Mouse (Mus musculus) lung, embryonic 14.5 days (tissue): ENCODE results near the gene Tnnc1. TPM values are rescaled to one million over a fixed set of nuclear protein-coding genes. Genes with fewer than 3 reads are reported as not detected.

Experiments
- ATAC-seq: fragments of 200-750 bp; cut with Nextera tagmentation; 2 replicates; pipeline ENCODE4 v1.8.0; 2017; ENCODE audit warnings: mild to moderate bottlenecking, moderate TSS enrichment, moderate library complexity; ENCODE audit not compliant: insufficient read depth
- DNase-seq: peaks from one replicate; pipeline ENCODE4 v3.0.0-alpha.2; 2015
- H3K27ac ChIP-seq: fragments of 300-500 bp; sonication (generic); 2 replicates; pipeline ENCODE4 v1.5.1; 2014; ENCODE audit warnings: low read depth, mild to moderate bottlenecking, moderate library complexity
- H3K27me3 ChIP-seq: fragments of 300-500 bp; sonication (generic); 2 replicates; pipeline ENCODE4 v1.6.1; 2014; ENCODE audit warnings: low read length, control low read depth; ENCODE audit not compliant: insufficient read depth
- H3K36me3 ChIP-seq: fragments of 300-500 bp; sonication (generic); 2 replicates; pipeline ENCODE4 v1.6.1; 2014; ENCODE audit warnings: control low read depth; ENCODE audit not compliant: insufficient read depth
- H3K4me1 ChIP-seq: fragments of 300-500 bp; sonication (generic); 2 replicates; pipeline ENCODE4 v1.6.1; 2014; ENCODE audit warnings: antibody characterized with exemption, control low read depth; ENCODE audit not compliant: insufficient read depth
- H3K4me2 ChIP-seq: fragments of 300-500 bp; sonication (generic); 2 replicates; pipeline ENCODE4 v1.6.1; 2014; ENCODE audit warnings: mild to moderate bottlenecking
- H3K4me3 ChIP-seq: fragments of 300-500 bp; sonication (generic); 2 replicates; pipeline ENCODE4 v1.5.1; 2014; ENCODE audit warnings: low read depth, low read length
- H3K9ac ChIP-seq: fragments of 300-500 bp; sonication (generic); 2 replicates; pipeline ENCODE4 v1.6.1; 2014
- H3K9me3 ChIP-seq: fragments of 300-500 bp; sonication (generic); 2 replicates; pipeline ENCODE4 v1.6.1; 2016; ENCODE audit warnings: low read depth, low read length, control low read depth
- CTCF ChIP-seq: IDR thresholded peaks from 2 replicates; pipeline ENCODE4 v1.5.1; 2016; ENCODE audit warnings: antibody characterized with exemption, low read depth
- WGBS: fragments of 180-500 bp; shearing (Covaris S2); extraction: QIAGEN DNeasy Blood & Tissue Kit; methylation state at CpG from one replicate; pipeline ENCODE4 v1.1.7; 2014; 5-methylcytosine and 5-hydroxymethylcytosine counted together
- polyA plus RNA-seq: library from polyadenylated mRNA; unstranded; fragments of >200 nt; fragmentation: Nextera tagmentation; extraction: Ambion mirVana; gene quantifications from 2 replicates; pipeline ENCODE4 v1.2.1, GENCODE M21; 2014

Tnnc1 gene
- polyA plus RNA-seq, 1 experiment from 2014 or later, result 5.1 TPM

- WGBS, result 58% methylated on average over 8 of the region's 8 CpGs
- Histone ChIP-seq H3K36me3 (no peaks in the 10 kb centered on the region), H3K9ac (no peak overlapping the region), H3K9me3 (no peaks in the 10 kb centered on the region), H3K27ac (no peak overlapping the region), H3K4me1 (peaks cover 3% of the 10 kb centered on the region; the same call in 1 of the 2 replicates), H3K27me3 (no peaks in the 10 kb centered on the region), H3K4me2 (no peak overlapping the region), H3K4me3 (no peak overlapping the region)
- DNase-seq (no peak), ATAC-seq (no peak)
- TF ChIP-seq CTCF, result no peak
Measured at GRCm38 (mm10) chr14:31230442-31230841, 22.3 kb downstream of the Tnnc1 start.

GRCm38 (mm10) chr14:31232404-31233069 is 24.4 kb downstream of the Tnnc1 start:
- H3K9me3 ChIP-seq, result no peaks in the 10 kb centered on the region
- H3K27me3 ChIP-seq, result no peaks in the 10 kb centered on the region
- no peaks in the 10 kb centered on the region for H3K36me3 ChIP-seq
- WGBS, result 74% methylated on average over 13 of the region's 13 CpGs
- H3K4me3 ChIP-seq, result no peak overlapping the region
- no peak for DNase-seq
- no peak for TF ChIP-seq CTCF
- peaks cover under 1% of the 10 kb centered on the region; the same call in 1 of the 2 replicates for H3K4me1 ChIP-seq
- no peak overlapping the region for H3K4me2 ChIP-seq
- ATAC-seq, result no peak; the same call in 1 of the 2 replicates
- no peak overlapping the region; the same call in 1 of the 2 replicates for H3K27ac ChIP-seq
- no peak overlapping the region for H3K9ac ChIP-seq

GRCm38 (mm10) chr14:31233070-31233995 is 25.2 kb downstream of the Tnnc1 start:
- peak overlapping the region; percentile 36; the same call in 1 of the 2 replicates for H3K27ac ChIP-seq
- no peak for TF ChIP-seq CTCF
- DNase-seq, result peak; percentile 57

GRCm38 (mm10) chr14:31233996-31234591 is 26.0 kb downstream of the Tnnc1 start:
- WGBS, result 16% methylated on average over 11 of the region's 11 CpGs
- no peak overlapping the region for H3K27ac ChIP-seq
- no peak overlapping the region for H3K4me3 ChIP-seq
- ATAC-seq (peak; percentile 53), DNase-seq (peak; percentile 95)
- H3K4me2 ChIP-seq, result peak overlapping the region; percentile 29; the same call in 1 of the 2 replicates
- H3K9me3 ChIP-seq, result no peaks in the 10 kb centered on the region
- H3K4me1 ChIP-seq, result no peaks in the 10 kb centered on the region; the same call in 1 of the 2 replicates
- H3K27me3 ChIP-seq, result no peaks in the 10 kb centered on the region
- no peaks in the 10 kb centered on the region for H3K36me3 ChIP-seq
- peak; percentile 95 for TF ChIP-seq CTCF
- no peak overlapping the region; the same call in 1 of the 2 replicates for H3K9ac ChIP-seq

More at GRCm38 (mm10) chr14:31233070-31233995, 25.2 kb downstream of the Tnnc1 start:
- Histone ChIP-seq H3K36me3 (no peaks in the 10 kb centered on the region), H3K4me1 (no peaks in the 10 kb centered on the region; the same call in 1 of the 2 replicates), H3K9me3 (no peaks in the 10 kb centered on the region), H3K4me2 (no peak overlapping the region), H3K9ac (no peak overlapping the region), H3K4me3 (no peak overlapping the region), H3K27me3 (no peaks in the 10 kb centered on the region)
- WGBS, result 72% methylated on average over 14 of the region's 14 CpGs
- peak; percentile 42 for ATAC-seq

GRCm38 (mm10) chr14:31237101-31237882 is 29.2 kb downstream of the Tnnc1 start:
- ATAC-seq (no peak), DNase-seq (no peak)
- TF ChIP-seq CTCF, result no peak
- Histone ChIP-seq H3K27ac (no peak overlapping the region), H3K27me3 (no peaks in the 10 kb centered on the region), H3K4me1 (no peaks in the 10 kb centered on the region), H3K9me3 (no peaks in the 10 kb centered on the region), H3K9ac (no peak overlapping the region), H3K4me2 (no peak overlapping the region), H3K36me3 (no peaks in the 10 kb centered on the region), H3K4me3 (no peak overlapping the region)
- WGBS, result 67% methylated on average over 7 of the region's 7 CpGs

- H3K4me2 ChIP-seq, result no peak overlapping the region
- H3K4me1 ChIP-seq, result no peaks in the 10 kb centered on the region
- DNase-seq, result no peak
- 63% methylated on average over 3 of the region's 3 CpGs for WGBS
- no peaks in the 10 kb centered on the region for H3K36me3 ChIP-seq
- H3K27ac ChIP-seq, result no peak overlapping the region
- TF ChIP-seq CTCF, result no peak
- no peaks in the 10 kb centered on the region for H3K9me3 ChIP-seq
- no peak overlapping the region for H3K9ac ChIP-seq
- no peaks in the 10 kb centered on the region for H3K27me3 ChIP-seq
- no peak for ATAC-seq
- H3K4me3 ChIP-seq, result no peak overlapping the region
Measured at GRCm38 (mm10) chr14:31240528-31240927, 32.4 kb downstream of the Tnnc1 start.
